Mouse (Mus musculus) embryo, embryonic 10 days (tissue): ENCODE results near the gene Zfp512b.

Source experiments
- DNase-seq: peaks from one replicate; pipeline ENCODE4 v3.0.0-alpha.2; 2015; ENCODE audit warnings: low spot score

Zfp512b gene

DNA sequence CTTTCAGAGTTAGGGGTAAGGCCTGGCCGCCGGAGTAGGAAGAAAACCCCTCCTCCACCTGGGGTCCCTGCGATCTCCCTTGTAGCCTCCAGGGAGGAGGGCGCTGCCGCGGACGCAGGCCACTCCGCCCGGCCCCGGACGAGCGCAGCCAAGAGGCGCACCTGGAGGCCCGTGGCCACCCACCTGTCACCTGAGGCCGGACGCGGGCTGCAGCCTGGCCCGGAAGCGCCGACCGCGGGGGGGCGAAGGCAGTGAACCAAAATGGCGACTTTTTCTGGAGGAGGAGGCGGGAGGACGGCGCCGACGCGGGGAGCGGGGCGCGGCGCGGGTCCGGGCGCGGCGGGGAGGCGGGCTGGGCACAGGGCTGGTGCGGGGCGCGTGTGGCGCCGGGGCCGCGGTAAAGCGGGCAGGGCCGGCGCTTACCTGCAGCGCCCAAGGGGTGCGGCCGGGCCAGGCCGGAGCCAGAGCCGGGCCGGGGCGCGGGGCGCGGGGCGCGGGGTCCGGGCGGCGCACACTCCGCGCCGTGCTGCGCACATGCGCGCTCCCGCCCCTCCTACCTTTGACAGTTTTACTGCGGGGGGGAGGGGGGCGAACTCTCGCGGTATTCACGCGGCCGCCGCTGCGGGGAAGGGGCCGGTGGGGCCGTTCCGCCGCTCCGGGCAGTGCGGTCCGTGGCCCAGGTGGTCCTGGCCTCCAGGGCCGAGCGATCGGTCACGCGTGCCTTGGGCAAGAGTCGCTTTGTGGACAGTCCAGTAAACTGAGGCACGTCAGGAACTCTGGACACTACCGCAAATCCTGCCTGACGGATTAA is at the start of gene Zfp512b:
Gene Zfp512b, minus strand, starts transcription at position 573 of the 811 bp plus-strand sequence.
- DNase-seq = peak; percentile 67

DNA sequence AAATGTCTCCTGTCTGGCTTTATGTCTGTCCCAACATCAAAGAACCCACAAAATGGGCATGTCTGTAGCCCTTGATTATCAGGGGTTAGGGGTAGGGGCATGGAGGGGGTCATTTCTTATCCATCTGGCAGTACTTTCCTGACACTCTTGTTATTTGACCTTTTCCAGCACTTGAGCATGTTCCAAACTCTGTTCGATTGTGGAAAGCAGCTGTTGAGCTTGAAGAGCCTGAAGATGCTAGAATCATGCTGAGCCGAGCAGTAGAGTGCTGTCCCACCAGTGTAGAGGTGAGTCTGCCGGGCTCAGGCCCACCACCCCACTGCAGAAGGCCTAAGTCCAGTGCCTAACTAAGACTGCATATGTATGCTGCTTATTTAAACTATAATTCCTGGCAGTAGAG is 43.3 kb upstream of the Zfp512b start:
- no peak for DNase-seq

DNA sequence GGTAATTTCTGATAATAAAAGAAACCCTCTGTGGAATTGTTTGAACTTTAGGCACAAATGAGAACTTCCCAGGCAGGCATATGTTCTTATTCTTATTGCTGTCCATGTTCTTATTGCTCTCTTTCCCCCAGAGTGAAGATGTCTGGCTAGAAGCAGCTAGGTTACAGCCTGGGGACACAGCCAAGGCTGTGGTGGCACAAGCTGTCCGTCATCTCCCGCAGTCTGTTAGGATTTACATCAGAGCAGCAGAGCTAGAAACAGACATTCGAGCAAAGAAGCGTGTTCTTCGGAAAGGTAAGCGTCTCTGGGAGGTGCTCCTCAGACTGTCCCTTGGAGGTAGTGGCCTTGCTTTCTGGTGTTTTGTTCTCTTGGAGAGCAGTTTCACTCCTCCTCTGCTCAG is 40.0 kb upstream of the Zfp512b start:
- no peak for DNase-seq

DNA sequence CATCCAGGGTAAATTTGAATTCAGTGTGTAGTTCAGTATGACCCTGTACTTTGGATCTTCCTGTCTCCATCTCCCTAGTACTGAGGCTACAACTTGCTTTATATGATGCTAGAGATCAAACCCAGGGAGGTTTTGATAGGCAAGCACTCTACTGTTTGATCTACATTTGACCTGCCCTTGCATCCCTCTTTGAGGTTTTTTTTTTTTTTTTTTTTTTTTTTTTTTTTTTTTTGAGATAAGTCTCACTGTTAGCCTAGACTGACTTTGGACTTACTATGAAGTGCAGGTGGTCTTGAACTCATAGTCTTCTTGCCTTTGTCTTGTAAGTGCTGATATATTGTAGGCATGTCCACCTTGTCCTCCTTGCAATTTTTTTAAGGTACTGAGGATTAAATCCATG is 35.9 kb upstream of the Zfp512b start:
- no peak for DNase-seq

DNA sequence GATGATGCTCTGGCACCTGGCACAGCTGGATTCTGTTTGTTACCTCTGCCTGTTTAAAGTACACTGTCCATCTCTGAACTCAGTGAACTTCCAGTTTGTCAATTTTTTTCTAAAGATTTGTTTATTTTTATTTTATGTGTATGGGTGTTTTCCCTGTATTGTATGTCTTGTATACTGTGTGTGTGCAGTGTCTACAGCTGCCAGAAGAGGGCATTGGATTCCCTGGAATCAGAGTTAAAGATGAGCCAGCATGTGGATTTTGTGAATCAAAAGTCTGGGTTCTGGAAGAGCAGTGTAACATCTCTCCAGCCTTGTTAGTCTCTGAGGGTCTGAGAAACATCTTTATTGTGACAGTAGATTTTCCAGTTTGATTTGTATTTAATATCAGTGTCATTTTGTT is 30.8 kb upstream of the Zfp512b start:
- peak; percentile 22 for DNase-seq

DNA sequence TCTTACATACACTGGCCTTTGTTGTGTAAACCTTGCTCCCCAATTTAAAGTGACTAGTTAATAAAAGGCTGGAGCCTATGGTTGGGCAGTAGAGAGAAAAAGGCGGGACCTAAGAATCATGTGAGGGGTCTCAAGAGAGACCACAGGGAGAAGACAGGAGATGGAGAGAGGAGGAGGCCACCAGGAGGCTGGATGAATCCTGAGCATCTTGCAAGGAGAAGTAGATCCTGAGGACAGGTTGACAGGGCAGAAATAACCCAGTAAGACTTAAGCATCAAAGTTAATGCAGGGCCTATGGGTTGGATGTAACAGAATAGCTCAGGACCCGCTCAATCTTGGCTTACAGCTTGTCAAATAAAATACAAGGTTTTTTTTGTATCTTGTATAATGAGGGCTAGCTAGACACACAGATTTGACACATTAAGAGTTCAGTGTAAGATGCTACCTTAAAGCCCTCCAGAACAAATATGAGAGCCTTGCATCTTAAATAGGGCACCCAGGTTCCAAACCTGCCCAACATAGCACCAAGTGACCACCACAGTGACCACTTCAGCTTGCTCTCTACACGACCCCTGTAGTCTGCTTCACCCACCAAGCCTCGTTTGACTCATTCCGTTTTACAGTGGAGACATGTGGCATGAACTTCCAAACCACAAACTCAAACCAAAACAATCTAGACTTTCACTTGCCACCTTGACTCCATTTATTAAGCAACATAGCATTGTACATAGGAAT is 26.3 kb upstream of the Zfp512b start:
- no peak for DNase-seq

DNA sequence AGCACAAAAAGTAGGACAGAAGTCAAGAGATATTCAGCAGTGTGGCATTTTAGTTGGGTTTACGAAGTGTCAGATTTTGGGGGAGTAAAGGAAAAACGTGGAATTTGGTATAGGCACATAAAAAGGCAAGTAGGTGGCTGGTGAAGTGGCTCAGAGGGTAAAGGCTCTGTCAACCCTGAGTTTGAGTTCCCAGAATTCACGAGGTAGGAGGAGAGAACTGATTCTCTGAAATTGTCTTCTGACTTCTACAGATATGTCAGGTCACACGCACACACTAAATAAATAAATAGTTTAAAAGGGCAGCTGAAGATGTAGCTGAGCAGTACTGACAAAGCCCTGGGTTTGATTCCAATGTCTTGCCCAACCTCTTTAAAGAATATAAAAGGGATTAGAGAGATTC is 9.8 kb upstream of the Zfp512b start:
- no peak for DNase-seq

DNA sequence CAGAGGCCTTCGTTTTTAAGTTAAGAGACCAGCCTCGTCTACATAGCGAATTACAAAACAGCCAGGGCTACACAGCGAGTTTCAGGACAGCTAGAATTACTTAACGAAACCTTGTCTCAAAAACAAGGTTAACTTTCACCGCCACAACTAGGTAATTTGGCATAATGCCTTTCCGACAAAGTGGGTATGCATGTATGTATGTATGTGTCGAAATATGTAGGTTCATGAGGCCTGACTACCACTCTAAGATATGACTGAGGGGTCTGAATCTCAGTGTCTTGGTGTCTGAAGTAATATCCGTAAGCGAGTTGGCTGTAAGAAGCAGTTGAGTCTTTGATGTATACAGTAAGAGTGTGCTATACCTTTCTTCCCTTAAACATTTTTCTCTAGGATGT is 9.1 kb upstream of the Zfp512b start:
- DNase-seq = no peak

DNA sequence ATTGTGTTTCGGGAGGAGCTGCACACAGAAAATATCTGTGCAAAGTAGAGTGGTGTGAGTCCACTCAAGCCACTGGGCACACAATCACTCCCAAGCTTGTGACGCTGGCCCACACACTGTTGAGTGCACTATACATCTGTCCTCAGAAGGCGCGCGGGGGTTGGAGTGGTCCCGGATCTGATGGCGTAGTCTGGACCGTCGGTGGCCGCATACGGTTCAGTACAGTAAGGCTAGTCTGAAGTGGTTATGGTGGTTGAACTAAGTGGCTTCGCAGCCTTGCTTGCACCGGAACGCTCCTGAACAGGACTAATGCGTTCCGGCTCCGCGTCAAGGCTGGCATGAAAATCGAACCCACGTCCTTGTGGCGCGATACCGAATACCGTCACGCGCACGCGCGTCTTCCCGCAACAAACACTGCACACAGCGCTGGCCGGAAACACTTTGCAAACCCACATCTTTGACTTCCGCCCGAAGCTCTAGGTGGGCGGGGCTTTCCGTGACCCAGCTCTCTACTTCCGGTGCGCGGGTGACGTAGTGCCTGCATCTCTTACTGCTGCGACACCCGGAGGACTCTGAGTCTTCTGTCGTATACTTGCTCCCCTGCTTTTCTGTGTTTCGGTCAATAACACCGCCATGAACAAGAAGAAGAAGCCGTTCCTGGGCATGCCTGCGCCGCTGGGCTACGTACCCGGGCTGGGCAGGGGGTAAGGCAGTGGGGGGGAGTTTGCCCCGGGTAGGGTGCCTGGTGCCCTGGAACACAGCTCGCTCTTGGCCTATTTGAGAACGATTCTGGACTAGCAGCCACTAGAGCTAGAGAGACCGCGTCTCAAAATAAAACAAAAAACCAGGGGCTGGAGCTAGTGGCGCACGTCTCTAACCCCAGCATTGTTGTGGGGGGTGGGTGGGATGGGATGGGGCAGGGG is 8.5 kb upstream of the Zfp512b start:
- peak; percentile 99 for DNase-seq

DNA sequence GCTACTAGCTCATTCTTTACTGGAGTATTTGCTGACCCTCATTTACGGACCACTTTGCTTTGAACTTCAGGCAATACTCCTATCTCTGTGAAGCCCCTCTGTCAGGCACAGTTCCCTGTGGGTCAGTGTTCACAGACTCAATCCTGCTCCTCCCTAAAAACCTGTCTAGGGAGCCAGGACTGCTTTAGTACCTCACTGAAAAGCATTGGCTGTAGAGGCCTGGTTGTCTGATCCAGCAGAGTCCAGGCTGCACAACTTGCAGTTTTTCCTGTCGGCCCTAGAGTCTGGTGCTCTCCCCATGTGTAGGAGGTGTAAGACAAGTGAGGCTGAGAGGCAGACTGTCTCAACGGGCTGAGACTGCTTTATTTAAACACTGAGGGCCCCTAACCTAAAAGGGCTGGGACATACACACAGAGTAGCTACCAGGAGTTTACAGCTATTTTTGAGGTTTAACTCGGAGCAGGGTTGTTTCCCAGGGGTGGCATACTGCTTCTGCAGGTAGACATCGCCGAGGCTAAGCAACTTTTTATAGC is 7.7 kb upstream of the Zfp512b start:
- no peak for DNase-seq

DNA sequence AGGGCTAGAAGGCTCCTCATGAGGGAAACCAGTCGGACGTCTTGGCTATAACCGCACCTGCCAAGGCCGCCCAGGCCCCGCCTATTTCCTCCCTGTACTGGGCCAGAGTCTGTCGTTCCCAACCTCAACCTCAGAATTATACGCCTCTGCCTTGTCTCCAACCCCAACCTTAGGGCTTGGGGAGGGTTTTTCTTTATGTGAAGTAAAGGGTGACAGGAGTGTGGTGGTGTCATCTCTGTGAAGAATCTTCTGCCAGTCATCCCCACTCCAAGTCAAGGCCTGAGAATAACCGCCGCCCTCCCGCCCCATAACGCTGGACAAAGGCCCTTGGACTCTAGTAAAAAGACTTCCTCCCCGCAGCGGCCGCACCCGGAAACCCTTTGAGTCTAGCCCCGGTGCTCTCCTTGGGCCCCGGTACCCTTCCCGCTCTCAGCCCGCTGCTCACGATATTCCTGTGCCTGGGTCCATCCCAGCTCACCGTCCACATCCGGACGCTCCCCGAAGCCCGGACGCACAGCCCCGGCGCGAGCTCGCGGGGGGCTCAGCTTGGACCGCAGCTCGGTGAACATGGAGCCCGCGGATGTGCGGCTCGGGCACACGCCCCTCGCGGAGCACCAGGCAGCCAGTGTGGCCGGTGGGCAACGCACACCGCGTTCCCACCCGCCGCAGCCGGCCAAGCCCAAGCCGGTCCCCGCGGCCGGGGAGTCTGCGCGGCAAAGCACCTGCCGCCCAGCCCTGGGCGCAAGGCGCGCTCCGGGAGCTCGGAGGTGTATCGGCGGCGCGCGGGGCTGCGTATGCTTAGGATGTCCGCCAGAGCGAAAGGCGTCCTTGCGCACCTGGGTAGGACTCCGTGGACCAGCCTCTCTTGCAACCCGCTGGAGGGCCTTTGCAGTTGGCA is 6.1 kb upstream of the Zfp512b start, which contains the start of gene Samd10:
Gene Samd10, minus strand, starts transcription at position 759 of the 898 bp plus-strand sequence.
- DNase-seq = peak; percentile 83

DNA sequence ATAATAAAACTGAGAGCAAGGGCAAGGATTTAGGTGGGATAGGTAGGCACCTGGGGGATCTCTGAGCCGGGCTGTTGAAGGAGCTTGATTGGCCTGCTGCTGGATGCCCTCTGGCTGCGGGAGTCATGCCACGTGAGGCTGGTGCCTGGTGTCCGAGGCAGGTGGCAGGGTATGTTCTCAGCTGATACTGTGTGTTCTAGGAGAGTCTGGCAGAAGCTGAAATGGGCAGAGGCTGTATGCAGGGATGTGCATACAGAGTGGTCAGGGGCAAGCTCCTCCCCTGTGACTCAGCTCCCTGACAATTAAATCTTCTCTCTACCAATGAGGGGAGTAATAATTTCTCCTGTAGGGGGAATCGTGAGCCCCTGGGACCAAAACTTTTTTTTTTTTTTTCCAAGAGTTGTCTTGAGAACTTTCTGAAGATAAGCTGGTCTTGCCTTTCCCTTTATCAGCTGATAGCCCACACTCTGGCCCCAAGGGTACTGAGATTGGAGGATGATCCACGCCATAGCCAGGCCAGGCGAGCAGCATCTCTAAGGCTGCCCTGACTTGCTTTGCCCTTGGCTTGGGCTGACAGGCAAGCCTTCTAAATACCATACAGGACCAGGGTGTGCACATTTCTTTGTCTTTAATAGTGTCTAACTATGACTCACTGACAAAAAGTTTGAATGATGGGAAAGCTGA is 4.9 kb upstream of the Zfp512b start:
- DNase-seq = no peak

DNA sequence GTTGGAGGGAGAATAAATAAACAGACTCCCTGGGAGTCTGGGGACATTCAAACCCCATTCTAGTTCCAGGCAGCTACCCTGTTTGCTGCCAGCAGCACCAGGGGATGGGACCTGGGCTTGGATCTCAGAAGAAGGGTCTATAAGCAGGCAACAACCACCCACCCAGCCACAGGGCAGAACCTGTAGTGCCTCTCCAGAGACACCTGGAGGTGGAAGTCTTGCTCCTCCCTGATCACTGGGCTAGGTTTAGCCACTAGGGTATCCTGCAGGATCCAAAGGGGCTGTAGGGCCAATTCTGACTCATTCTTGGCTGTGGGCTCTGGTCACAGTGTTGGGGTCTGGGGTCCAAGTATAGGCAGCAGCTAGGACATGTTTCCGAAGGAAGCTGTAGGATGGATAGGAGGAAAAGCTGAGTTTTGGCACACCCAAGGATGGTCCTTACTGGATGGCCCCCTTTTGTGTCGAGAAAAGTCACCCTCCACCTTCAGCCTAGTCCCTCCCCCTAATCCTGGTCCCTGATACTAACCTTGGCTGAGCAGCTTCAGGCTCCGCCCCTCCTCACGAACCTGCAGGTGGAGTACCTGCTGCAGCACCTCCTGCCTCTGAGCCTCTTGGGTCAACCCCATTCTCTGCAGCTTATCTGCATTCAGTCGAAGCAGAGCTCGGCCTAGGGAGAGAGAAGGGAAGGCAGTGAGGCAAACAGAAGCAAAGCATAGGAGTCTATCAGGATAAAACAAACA is 3.8 kb upstream of the Zfp512b start:
- no peak for DNase-seq

DNA sequence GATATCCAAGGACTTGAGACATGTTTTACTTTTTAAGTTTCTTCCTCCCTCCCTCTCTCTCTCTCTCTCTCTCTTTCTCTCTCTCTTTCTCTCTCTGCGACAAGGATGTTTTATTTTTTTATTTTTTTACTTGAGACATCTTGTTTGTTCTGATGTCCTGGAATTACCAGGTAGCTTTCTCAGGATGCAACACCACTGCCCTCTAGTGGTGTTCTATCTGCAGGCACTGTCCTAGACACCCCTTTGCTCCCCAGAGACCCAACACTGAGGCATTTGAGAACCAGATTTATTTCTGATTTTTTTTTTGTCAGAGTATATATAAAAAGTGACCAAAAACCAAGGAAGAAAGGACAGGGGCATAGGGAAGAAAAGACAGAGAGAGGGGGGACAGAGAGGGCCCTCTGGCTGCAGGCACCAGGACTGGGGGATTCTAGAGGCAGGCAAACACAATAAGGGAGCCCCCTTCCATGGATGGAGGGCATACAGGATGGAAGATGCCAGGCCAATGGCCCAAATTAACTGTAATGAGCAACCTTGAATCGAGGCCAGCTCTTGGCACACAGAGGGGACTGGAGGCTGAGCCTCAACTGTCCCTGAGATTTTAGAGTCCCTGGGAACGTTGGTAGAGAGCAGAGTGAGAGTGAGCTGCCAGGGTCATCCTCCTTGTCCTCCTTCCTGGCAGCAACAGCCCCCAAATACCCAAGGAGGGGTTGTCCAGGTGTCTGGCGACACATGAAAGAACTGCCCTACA is 2.5 kb upstream of the Zfp512b start:
- peak; percentile 56 for DNase-seq

DNA sequence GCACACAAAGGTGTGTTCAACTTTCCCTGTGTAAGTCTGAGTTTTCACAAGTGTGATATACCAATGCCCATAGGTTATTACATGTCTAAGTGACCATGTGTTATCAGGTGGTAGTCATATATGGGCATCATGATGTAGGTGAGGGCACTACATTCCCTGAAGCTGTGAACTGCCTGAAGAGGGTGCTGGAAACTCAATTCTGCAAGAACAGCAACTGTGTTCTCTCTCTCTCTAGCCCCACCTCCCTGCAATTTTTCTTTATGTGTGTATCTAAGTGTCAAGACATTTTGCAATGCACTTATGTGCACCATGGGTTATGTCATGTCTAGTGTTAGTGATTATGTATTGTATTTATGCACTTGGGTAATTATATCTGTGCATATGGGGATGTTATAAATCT is 1.3 kb upstream of the Zfp512b start:
- DNase-seq = no peak

DNA sequence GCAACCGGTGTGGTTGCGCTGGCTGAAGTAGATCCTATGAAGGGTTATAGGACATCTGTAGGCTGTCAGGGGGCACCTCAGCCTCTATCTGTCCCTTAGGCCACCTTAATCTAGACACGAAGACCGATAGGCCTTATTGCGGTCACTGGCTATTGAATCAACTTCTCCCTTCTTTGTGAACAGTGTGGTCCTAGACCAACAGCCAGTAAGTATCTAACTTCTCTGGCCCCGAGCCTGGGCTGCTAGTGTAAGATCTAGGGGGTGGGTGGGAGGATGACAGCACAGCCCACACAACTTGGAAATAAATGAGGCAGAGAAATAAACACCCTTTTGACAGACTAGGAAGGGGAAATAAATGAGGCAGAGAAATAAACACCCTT is 429 bp upstream of the Zfp512b start:
- DNase-seq = no peak

DNA sequence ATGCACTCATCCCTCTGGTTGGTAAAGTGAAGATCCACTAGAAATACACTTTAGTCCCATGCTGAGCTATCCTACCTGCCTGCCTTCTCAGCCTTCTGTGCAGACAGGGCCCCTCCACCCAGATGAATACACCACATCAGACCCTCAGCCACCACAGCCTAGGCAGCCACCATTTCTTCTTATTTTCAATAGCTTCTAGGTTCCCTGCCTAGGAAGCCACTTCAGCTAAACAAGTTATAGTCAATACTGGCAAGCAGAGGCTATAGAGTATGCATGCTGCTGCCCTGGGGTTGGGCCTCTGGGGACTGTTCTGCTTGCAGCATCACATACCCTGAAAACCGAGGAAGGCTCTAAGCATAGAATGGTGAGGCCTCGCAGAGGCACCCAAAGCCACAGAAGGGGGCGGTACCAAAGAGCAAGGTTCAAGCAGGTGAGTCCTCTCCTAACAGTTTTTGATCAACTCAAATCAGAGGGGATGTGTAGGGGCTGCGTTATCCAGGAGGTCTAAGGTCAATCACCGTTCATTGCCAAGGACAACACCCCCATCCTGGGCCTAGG is 996 bp downstream of the Zfp512b start, which contains the start of gene Prpf6:
Gene Prpf6, plus strand, starts transcription at position 341 of the 558 bp plus-strand sequence.
- no peak for DNase-seq

DNA sequence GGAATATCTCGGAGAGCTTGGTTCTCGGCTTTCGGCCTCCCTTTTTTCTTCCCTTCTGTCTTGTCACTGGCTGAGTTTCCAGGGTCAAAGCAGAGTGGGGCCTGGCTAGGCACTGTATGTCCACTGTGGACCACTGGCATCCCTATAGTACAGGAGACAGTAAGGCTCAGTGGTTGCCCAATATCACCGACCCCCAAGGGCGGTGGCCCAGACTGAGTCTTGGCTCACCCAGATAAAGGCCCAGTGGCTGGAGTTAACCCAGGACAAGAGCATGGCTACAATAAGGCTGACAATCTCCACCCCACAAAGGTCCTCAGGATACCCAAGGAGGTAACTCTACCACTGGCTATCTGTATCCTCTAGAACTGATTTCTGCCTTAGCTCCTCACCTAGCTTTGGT is 2.1 kb downstream of the Zfp512b start:
- no peak for DNase-seq

DNA sequence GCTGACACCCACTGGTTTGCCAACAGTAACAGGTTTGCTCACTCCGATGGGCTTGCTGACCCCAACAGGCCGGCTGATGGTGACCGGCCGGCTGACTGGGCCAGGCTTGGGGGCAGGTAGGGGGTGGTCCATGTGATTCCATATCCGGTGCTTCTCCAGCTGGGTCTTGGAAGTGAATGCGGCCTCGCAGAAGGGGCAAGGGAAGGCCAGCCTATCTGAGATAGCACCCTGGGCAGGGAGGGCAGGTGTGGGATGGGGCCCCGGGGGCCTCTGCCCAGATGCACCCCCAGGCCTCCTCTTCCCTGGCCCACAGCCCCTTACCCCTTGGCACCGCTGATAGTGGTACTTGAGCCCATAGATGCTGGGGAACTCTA is 2.9 kb downstream of the Zfp512b start:
- no peak for DNase-seq
